Mouse (Mus musculus): Measurements from ENCODE around the gene Il11. TPM values are rescaled to one million over a fixed set of nuclear protein-coding genes. Genes with fewer than 3 reads are reported as not detected.

Gene Il11
- total RNA-seq, 2 experiments from 2014 or later, result 0.27 to 0.49 TPM

DNA sequence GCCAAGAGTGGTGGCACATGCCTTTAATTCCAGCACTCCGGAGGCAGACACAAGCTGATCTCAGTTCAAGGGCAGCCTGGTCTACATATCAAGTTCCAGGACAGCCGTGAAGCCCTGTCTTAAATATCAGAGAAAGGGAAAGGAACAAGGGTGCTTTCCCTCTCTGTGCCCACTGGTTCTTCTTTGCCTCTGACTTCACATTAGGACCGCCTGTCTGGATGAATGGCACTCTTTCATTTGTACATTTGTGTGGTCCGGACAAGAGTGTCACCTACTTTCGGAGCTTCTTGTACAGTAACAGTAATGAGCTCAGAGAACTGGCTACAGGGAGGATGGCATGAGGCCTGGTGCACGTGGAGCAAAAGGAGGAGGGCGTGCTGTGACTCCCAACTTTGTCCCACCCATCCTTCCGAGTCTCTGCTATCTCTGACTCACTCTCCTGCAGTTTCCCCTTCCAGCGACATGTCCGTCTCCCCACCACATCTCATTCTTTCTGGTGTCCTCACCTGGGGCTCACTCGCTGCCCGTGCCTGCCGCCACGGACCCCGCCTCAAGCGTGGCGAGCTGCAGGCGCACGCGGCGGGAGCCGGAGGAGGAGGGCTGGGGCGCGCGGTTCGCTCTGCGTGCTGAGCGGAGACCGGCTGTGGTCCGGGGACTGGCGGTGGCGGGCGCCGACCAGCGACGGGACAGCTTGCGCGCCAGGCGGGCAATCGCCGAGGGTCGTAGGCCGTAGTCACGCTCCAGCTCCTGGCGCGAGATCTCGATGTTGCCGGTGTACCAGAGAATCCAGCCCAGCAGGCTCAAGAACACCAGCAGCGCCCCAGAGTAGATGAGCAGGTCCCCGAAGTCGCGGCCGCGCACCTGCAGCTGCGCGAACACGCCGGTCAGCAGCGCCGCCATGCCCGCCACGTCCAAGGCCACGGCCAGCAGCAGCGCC is 6.1 kb upstream of the Il11 start:
- peak; percentile 45 to 49 for DNase-seq (ENCODE audit: extremely low spot score in 1 of 2, low spot score in 1 of 2)

DNA sequence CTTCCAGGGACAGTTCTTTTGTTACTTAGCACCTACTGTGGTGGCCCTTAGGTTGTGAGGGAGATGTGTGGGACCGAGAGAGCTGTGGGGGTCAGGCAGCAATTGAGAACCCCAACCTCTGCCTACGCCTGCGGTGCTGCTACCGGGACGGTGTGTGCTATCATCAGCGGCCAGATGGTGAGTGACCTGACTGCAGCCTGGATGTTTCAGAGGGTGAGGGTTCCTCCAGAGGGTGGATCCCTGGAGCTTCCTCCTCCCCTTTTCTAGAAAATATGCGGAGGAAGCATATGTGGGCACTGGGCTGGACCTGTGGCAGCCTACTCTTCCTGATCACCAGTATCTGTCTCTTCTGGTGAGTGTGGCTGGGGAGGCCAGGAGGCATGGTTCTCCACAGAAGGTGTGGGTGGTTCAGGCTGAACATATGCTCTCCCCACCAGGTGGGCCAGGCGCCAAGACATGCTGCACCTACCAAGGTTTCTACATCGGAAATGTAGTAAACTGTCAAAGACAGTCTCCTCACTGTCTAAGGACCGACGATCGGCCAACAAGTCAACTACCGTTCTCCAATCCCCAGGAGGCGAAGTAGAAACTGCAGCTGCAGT is 1.1 kb upstream of the Il11 start:
- no peak for DNase-seq (ENCODE audit: extremely low spot score in 1 of 2, low spot score in 1 of 2)

GRCm38 (mm10) chr7:4782130-4782529 is 529 bp downstream of the Il11 start:
- no peak for DNase-seq (ENCODE audit: extremely low spot score in 1 of 2, low spot score in 1 of 2)

DNA sequence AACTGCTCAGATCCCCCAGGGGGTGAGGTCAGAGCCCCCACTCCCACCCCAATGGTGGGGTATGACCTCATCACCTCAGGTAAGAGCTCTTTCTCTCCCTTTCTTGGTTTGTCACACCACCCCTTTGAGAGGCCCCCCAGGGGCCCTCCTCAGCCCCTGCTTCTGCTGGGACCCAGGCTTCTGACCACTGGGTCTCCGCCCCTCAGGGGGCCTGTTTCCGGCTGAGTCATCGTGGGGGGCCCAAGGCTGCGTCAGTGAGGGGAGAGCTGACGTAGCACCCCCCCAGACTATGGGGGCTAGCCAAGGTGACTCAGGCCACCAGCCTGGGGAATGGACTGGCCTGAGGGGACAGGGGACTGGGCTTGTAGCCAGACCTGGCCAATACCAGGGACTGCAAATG is 2.7 kb downstream of the Il11 start:
- DNase-seq (ENCODE audit: extremely low spot score in 1 of 2, low spot score in 1 of 2), result no peak

GRCm38 (mm10) chr7:4777851-4778637 is 4.6 kb downstream of the Il11 start:
- no peak for DNase-seq (ENCODE audit: extremely low spot score in 1 of 2, low spot score in 1 of 2)

GRCm38 (mm10) chr7:4776861-4777830 is 5.5 kb downstream of the Il11 start:
- no peak for DNase-seq (ENCODE audit: extremely low spot score in 1 of 2, low spot score in 1 of 2)

DNA sequence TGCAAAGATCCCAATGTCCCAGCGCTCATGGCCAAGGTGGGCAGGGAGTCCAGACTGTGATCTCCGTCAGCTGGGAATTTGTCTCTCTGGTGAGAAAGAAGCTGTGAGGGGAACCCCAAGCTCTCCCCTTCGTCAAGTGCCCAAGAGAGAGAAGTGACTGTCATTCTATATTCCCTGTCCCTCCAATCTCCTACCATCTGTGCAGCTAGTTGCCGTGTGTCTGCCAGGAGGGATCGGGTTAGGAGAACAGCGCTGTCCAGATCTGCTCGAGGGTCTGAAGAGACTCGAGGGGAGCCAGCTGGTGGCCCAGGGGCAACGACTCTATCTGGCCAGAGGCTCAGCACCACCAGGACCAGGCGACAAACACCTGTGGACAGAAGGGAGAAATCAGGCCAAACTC is 6.5 kb downstream of the Il11 start:
- no peak for DNase-seq (ENCODE audit: extremely low spot score in 1 of 2, low spot score in 1 of 2)

GRCm38 (mm10) chr7:4771202-4771601 is 11.5 kb downstream of the Il11 start, which contains the start of gene Fam71e2:
Fam71e2 (minus strand) TSS chr7:4771302.
- DNase-seq (ENCODE audit: extremely low spot score in 1 of 2, low spot score in 1 of 2), result no peak

GRCm38 (mm10) chr7:4764946-4765710 is 17.5 kb downstream of the Il11 start:
- no peak for DNase-seq (ENCODE audit: extremely low spot score in 1 of 2, low spot score in 1 of 2)

DNA sequence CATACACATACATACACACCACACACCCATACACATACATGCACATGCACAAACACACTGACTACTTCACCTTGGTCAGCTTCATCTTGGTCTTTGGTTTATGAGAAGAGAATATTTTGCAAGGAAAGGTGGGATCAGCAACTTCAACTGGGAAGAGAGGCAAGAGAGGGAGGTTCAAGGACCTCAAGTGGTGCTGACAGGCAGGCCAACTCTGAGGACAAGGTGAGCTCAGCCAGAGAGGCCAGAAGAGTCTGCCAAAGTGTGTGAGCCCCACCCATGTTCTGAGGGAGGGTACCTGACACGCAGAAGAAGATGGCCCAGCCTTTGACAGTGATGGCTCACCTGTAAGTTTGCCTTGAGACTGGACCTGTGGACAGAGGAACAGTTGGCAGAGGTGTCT is 23.0 kb downstream of the Il11 start:
- DNase-seq (ENCODE audit: extremely low spot score in 1 of 2, low spot score in 1 of 2), result no peak

GRCm38 (mm10) chr7:4752821-4753570 is 29.7 kb downstream of the Il11 start, which contains the start of gene Cox6b2:
Cox6b2 (minus strand) TSS chr7:4753094.
- peak in 1 of 2 experiments; percentile 42 for DNase-seq (ENCODE audit: extremely low spot score in 1 of 2, low spot score in 1 of 2)

DNA sequence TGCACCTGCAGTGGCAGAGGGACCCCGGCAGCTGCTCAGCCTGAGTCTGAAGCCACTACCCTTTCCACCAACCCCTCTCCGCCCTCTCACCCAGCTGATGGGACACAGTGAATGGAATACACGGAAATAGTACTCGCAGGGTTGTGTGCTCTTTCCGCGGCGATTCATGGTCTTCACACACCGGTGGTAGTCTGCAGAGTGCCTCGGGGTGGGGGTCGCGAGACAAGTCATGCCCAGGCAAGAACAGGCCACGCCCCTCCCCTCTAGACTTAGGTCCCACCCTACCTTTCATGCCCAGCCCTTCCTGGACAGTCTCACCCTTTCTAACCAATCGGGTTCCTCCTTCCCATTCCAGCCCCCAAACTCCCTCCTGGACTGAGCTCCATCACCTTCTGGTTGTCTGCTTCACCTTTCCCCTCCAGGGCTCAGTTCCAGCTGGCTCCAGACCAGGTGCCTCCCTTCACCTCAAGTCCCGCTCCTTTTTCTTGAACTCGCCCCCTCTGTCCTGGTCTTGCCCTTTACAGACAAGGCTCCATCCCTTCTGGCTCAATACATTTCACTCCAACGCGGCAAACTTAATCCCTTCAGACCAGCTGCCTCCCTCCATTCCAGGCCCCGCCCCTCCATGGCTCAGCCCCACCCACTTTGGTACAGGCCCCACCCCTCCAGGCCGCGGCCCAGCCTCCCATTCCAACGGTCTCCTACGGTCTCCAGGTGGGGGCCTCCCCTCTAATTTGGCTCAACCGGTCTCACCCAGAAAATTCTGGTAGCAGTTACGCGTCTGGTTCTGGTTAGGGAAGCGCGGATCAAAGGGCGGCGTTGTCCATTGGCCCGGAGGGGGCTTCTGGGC is 30.5 kb downstream of the Il11 start:
- no peak for DNase-seq (ENCODE audit: extremely low spot score in 1 of 2, low spot score in 1 of 2)

DNA sequence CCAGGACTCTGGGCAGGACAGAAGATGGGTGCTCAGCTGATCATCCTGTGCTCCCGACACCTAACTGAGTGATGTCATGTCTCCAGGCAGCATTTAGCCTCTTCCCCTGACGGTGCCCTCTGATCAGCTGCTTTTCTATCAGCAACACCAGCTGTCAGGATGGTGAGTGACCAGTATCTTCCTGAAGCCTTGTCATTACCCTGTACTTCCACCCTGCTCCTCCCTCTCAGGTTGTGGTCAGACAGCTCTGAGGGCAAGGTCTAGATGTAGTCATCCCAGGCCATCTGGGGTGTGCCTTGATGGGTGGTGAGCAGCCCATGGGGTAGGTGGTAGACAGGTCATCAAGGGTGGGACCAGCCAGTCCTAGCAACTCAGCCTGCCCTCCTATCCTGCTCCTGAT is 33.5 kb downstream of the Il11 start:
- DNase-seq (ENCODE audit: extremely low spot score in 1 of 2, low spot score in 1 of 2), result no peak

DNA sequence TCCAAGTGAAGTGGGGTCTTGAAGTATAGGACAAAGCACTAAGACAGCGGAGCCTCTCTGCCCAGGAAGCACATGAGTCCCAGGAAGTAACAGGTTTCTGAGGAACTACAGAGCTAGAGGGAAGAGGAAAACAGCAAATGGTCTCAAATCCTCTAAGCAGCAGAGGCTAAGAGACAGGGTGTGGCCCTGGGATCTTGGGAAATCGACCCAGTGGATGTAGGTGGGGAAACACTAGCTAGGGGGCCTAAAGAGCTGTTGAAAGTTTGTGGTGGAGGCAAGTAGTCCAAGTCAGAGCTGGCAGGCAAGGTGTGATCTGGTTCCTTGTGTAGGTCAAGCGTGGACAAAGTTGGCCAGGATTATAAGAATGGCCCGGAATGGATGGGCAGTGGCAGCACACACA is 34.3 kb downstream of the Il11 start:
- no peak for DNase-seq (ENCODE audit: extremely low spot score in 1 of 2, low spot score in 1 of 2)

DNA sequence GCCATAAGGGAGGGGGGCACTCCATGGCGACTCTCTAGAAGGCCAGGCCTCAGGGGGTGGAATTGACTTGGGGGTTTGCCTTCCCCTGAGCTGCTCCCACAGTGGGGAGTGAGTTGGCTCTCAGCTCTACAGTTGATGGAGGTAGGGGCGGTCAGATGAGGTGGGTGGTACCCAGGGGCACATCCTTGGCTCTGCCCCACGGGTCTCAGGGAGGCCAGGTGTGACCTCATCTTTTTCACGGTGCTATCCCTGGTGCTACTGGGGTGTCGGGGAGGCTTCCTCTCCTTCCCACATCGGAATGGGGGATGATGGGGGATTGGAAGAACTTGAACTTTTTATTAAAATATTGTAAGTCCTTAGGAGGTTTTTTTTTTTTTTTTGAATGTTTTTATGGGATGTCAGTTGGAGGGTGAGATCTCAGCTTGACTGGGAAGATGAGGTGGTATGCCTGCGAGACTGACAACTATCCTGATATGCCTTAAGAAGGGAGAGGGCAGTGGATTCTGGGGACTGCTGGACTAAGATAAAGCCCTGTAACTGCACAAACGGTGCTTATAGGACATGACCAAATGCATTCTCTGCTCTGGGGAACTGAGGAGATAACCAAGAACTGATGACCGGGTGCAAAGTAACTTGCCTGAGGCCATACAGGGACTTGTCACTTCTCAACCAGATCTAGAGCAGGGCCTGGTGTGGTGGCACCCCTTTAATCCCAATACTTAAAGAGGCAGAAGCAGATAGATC is 35.3 kb downstream of the Il11 start:
- DNase-seq (ENCODE audit: extremely low spot score in 1 of 2, low spot score in 1 of 2), result no peak

DNA sequence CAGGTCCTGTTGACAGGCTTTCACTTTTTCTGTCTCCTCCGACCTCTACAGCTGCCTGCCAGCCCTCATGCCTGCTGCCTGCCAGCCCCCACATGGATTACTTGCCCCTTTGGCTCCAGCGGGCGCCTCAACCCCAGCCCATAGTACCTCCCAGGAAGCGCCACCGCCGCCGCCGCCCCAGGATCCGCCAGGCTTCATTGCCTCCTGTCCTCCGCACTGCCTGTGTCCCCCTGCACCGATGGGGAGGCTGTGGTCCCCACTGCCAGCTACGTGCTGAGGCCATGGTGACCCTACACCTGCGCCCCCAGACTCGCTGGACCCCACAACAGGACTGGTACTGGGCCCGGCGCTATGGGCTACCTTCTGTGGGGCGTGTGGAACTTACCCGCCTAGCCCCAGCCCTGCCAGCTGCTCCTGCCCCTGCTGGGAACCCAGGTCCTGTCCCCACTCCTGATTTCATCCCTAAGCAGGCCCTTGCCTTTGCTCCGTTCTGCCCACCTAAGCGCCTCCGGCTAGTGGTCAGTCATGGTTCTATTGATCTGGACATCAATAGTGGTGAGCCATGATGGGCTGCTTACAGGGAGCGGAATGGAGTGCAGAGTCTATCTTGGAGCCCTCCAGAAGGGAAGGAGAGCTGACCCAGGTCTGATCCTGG is 36.2 kb downstream of the Il11 start:
- DNase-seq (ENCODE audit: extremely low spot score in 1 of 2, low spot score in 1 of 2), result no peak
